In the genomic region with DNA sequence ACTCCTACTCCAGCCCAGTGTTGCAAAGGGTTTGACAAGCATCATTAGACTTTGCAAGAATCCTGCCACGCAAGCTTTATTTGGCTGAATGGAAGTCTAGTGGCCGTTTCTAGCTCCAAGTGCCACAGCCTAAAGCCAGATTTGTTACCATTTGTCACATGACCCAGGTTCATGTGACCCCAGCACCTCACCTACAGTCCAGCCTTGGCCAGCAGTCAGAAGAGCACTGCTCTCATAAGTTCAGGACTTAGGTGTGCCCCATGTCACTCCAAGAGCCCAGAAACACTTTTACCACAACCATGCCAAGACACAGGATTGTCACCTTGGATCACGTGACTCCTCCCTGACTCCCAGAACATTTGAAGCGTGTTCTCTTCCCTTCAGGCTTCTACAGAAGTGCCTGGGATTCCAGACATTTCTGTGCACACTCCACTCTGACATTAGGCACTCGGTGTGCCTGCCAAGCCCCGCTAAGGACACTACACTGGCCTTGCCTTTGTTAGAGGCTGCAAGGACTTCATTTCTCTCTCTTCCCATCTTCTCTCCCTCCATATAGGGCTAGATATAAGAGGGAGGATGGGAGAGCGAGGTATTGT, we compare ENCODE assay signal across 12 mouse cellular contexts. TPM values are rescaled to one million over a fixed set of nuclear protein-coding genes. Genes with fewer than 3 reads are reported as not detected.
A peak's percentile ranks its signal among the peaks of the same experiment; 100 is the strongest.
DNase-seq lines count a peak whose midpoint lies in the region; ATAC-seq lines count a peak whose summit lies in the region.
"Had no signal": no experiment of that assay in that cellular context is flagged by ENCODE, and none has a peak within 500 bp of the region (broad histone marks: within the 10 kb centered on the region; RNA-seq: fewer than 3 reads in every experiment).

No protein-coding gene starts in this region.

- peak overlapping the region; percentile 86 for H3K27ac ChIP-seq in embryonic facial prominence, embryonic 13.5 days
- H3K27ac ChIP-seq in heart, embryonic 15.5 days: peak overlapping the region; percentile 86
- H3K27ac ChIP-seq in lung, embryonic 16.5 days (ENCODE audit: low read length): no peak overlapping the region
- H3K27ac ChIP-seq in forebrain, embryonic 11.5 days (ENCODE audit: low read depth, low read length): no peak overlapping the region
- H3K27ac ChIP-seq: kidney, postnatal 0 days; liver, embryonic 14.5 days had no signal

- no peak overlapping the region for H3K9ac ChIP-seq in embryonic facial prominence, embryonic 13.5 days
- H3K9ac ChIP-seq in heart, embryonic 15.5 days: no peak overlapping the region; the same call in 1 of the 2 replicates
- H3K9ac ChIP-seq in lung, embryonic 16.5 days (ENCODE audit: low read length): no peak overlapping the region
- no peak overlapping the region for H3K9ac ChIP-seq in forebrain, embryonic 11.5 days (ENCODE audit: low read length)
- H3K9ac ChIP-seq: liver, embryonic 14.5 days had no signal

- WGBS in embryonic facial prominence, embryonic 13.5 days: 47% methylated on average over 7 of the region's 7 CpGs
- WGBS in heart, embryonic 15.5 days: 43% methylated on average over 7 of the region's 7 CpGs
- WGBS in lung, embryonic 16.5 days: 41% methylated on average over 7 of the region's 7 CpGs
- 81% methylated on average over 7 of the region's 7 CpGs for WGBS in forebrain, embryonic 11.5 days

- H3K36me3 ChIP-seq in embryonic facial prominence, embryonic 13.5 days: no peaks in the 10 kb centered on the region
- no peaks in the 10 kb centered on the region for H3K36me3 ChIP-seq in heart, embryonic 15.5 days
- no peaks in the 10 kb centered on the region for H3K36me3 ChIP-seq in lung, embryonic 16.5 days (ENCODE audit: control insufficient read depth, insufficient read depth, low read length)
- no peaks in the 10 kb centered on the region for H3K36me3 ChIP-seq in forebrain, embryonic 11.5 days (ENCODE audit: control insufficient read depth, insufficient read depth, low read length)

- H3K4me1 ChIP-seq in embryonic facial prominence, embryonic 13.5 days: peaks cover 20% of the 10 kb centered on the region
- peaks cover 32% of the 10 kb centered on the region for H3K4me1 ChIP-seq in heart, embryonic 15.5 days (replicated peaks)
- no peaks in the 10 kb centered on the region for H3K4me1 ChIP-seq in lung, embryonic 16.5 days (replicated peaks; ENCODE audit: control insufficient read depth, insufficient read depth, low read length)
- no peaks in the 10 kb centered on the region for H3K4me1 ChIP-seq in forebrain, embryonic 11.5 days (replicated peaks; ENCODE audit: control insufficient read depth, insufficient read depth, low read length)

- H3K4me3 ChIP-seq in embryonic facial prominence, embryonic 13.5 days: no peak overlapping the region
- no peak overlapping the region for H3K4me3 ChIP-seq in heart, embryonic 15.5 days
- no peak overlapping the region for H3K4me3 ChIP-seq in lung, embryonic 16.5 days (ENCODE audit: low read length)
- no peak overlapping the region for H3K4me3 ChIP-seq in forebrain, embryonic 11.5 days (ENCODE audit: low read depth, low read length)
- H3K4me3 ChIP-seq: myocyte had no signal

- 0 out of 2 replicates have a peak, but pooled peaks have one; percentile 4 for ATAC-seq in frontal cortex, adult (ENCODE audit: low TSS enrichment)
- ATAC-seq in embryonic facial prominence, embryonic 13.5 days (ENCODE audit: insufficient number of reproducible peaks, insufficient read depth, low FRiP score, low TSS enrichment, low read depth): no peak
- peak; percentile 73 for ATAC-seq in heart, embryonic 15.5 days (replicated peaks; ENCODE audit: insufficient number of reproducible peaks, insufficient read depth, low FRiP score, low read depth)
- peak; percentile 84 for ATAC-seq in lung, embryonic 16.5 days (ENCODE audit: low read depth)
- no peak for ATAC-seq in forebrain, embryonic 11.5 days (replicated peaks; ENCODE audit: low FRiP score)

- DNase-seq in frontal cortex, postnatal 14 days (ENCODE audit: low spot score in 2 of 2): no peak
- no peak for DNase-seq in natural killer cell, adult 2 months (ENCODE audit: low spot score in 2 of 2)
- DNase-seq in cerebellum, adult 18-20 months: no peak
- DNase-seq in forebrain, embryonic 11.5 days (ENCODE audit: low spot score): no peak
- DNase-seq: thymus, adult 18-20 months had no signal

- H3K27me3 ChIP-seq in embryonic facial prominence, embryonic 13.5 days: no peaks in the 10 kb centered on the region
- no peaks in the 10 kb centered on the region for H3K27me3 ChIP-seq in heart, embryonic 15.5 days
- H3K27me3 ChIP-seq in lung, embryonic 16.5 days (ENCODE audit: control insufficient read depth, insufficient read depth, low read depth, low read length): no peaks in the 10 kb centered on the region
- no peaks in the 10 kb centered on the region for H3K27me3 ChIP-seq in forebrain, embryonic 11.5 days (ENCODE audit: control insufficient read depth, insufficient read depth, low read length)

- 0 out of 2 replicates have a peak overlapping the region, but pooled peaks have one; percentile 9 for H3K4me2 ChIP-seq in embryonic facial prominence, embryonic 13.5 days
- H3K4me2 ChIP-seq in heart, embryonic 15.5 days: no peak overlapping the region
- H3K4me2 ChIP-seq in lung, embryonic 16.5 days (ENCODE audit: low read depth, low read length): no peak overlapping the region
- H3K4me2 ChIP-seq in forebrain, embryonic 11.5 days (ENCODE audit: low read depth, low read length, severe bottlenecking): no peak overlapping the region

- no peaks in the 10 kb centered on the region for H3K9me3 ChIP-seq in embryonic facial prominence, embryonic 13.5 days
- H3K9me3 ChIP-seq in heart, embryonic 15.5 days (replicated peaks): no peaks in the 10 kb centered on the region
- H3K9me3 ChIP-seq in lung, embryonic 16.5 days (ENCODE audit: control insufficient read depth, low read length): no peaks in the 10 kb centered on the region
- no peaks in the 10 kb centered on the region for H3K9me3 ChIP-seq in forebrain, embryonic 11.5 days (ENCODE audit: control insufficient read depth, low read length)

RNA-seq across cellular contexts. Expression of a gene that starts 2.9 kb away (rescaled TPM):
- polyA plus RNA-seq in embryonic facial prominence, embryonic 13.5 days (2015; fragmentation: Nextera tagmentation; extraction: Ambion mirVana): 0.18 TPM in 1 of 2 replicates, not detected in the other
- polyA plus RNA-seq in heart, embryonic 15.5 days (2015; fragmentation: Nextera tagmentation; extraction: Ambion mirVana): 43.4 and 52.3 TPM in 2 replicates
- 1.8 and 5.7 TPM in 2 replicates for polyA plus RNA-seq in lung, embryonic 16.5 days (2015; fragmentation: Nextera tagmentation; extraction: Ambion mirVana)
- polyA plus RNA-seq in forebrain, embryonic 11.5 days (2014; fragmentation: Nextera tagmentation; extraction: Ambion mirVana): not detected in 2 replicates
- polyA plus RNA-seq: liver, embryonic 14.5 days had no signal

Comparison
In these comparisons a context has a peak if more than half of its experiments do, and no peak if none do; other contexts are left out.
1. ATAC-seq: peak in frontal cortex, adult (single experiment), heart, embryonic 15.5 days (single experiment) and lung, embryonic 16.5 days (single experiment); none in embryonic facial prominence, embryonic 13.5 days (single experiment) and forebrain, embryonic 11.5 days (single experiment).
2. H3K27ac ChIP-seq: peak in embryonic facial prominence, embryonic 13.5 days (single experiment) and heart, embryonic 15.5 days (single experiment); none in lung, embryonic 16.5 days (single experiment) and forebrain, embryonic 11.5 days (single experiment).